Mouse (Mus musculus) naive thymus-derived CD4-positive, alpha-beta T cell, adult 2 months (primary cell): ENCODE results near the gene Olfr1416.
"Not testable (repeated sequence)": the region's sequence is repeated elsewhere in the genome, so short reads cannot be mapped to it uniquely, and the experiment has no call there.

Experiments used
- DNase-seq: peaks from one replicate; pipeline ENCODE4 v3.0.0-alpha.2; 2011; ENCODE audit warnings: low read depth

Gene Olfr1416

DNA sequence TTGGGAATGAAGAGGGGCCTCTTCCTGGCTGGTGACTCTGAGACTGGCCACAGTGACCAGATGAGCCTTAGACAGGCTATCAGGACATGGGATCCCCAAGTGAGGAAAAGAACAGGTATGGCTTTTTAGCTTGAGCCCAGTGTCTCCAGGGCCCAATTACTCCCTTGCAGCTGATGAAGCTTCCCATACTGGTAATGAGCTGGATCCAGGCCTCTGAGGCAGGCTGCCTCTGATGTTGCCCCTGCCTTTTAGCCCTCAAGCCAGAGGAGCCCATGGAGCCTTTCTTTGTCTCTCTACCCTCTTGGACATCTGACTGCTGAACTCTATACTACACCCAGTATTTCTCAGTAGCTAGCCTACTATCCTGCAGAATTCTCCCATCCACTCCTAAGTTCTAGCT is at the start of gene Olfr1416:
Olfr1416 (minus strand) TSS at position 101 of the 400 bp plus-strand sequence.
- DNase-seq, result no peak

DNA sequence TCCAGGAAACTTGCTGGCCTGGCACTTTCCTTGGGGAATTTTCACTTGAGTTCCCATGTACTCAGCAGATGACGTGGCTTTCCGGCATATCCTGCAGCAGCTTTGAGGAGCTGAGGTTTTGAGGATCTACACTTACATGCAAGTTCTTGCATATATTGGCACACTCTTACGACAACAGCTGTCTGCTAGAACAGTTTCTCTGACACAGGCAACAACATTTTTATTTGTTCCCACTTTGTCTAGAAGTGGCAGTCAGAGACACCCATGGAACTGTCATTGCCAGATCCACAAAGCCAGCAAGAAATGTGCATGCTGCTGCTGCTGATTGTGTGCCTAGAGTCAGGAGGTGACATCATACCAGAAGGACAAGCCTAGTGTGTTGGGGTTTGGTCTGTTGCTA is 38.9 kb upstream of the Olfr1416 start:
- no peak for DNase-seq

DNA sequence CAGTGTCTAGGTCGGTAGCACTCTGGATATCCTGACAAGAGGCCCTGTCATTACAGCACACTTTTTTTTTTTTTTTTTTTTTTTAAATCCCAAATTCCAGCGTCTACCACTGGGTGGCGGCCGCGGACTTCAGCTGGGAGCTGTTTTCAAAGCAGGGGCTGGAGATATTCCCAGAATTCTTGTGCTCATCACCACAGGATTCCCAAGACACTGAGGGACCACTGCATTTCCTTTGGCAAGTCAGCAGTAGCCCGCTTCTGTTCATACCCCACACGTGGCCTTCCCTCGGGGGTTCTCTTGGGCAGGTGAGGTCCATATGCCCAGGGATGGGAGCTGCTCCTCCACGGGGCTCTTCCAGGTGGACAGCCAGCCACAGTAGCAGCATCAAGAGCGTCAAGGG is 36.5 kb upstream of the Olfr1416 start:
- DNase-seq, result no peak

DNA sequence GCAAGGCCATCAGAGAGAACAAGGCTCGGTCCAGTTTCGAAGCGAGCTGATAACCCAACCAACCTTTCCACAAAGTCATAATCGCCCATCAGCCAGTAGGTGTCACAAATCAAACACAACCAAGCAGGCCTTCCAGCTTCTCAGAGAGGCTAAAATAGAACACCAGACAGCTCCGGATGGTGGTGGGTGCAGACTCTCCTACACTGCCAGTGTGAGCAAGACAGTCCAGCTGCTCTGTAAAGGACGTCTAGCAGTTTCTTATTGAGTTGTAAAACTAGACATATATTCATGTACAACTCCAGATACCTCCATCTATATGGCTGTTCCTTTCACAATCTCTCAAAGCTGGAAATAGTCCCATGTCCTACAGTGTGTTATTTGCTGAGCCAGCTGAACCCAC is 34.1 kb upstream of the Olfr1416 start:
- no peak for DNase-seq

DNA sequence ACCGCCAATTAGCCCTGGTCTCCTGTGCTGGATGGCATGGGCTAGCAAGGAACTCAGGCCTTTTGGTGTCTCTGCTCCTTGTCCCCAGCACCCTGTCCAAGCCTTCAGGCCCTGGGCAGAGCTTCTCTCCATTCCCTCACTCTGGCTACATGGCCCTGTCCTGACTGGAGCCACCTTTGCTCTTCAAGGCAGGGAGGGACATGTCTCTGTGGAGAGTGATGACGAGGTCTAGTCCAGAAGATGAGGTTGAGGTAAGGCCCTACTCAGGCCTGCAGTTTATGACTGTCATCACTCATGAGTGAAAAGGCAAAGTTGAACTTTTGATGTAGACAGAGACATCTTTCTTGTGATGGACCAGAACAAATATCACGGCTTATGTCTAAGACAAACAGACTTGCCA is 33.6 kb upstream of the Olfr1416 start, which contains the start of gene Olfr1414:
Olfr1414 (minus strand) TSS at position 101 of the 400 bp plus-strand sequence.
- no peak for DNase-seq

DNA sequence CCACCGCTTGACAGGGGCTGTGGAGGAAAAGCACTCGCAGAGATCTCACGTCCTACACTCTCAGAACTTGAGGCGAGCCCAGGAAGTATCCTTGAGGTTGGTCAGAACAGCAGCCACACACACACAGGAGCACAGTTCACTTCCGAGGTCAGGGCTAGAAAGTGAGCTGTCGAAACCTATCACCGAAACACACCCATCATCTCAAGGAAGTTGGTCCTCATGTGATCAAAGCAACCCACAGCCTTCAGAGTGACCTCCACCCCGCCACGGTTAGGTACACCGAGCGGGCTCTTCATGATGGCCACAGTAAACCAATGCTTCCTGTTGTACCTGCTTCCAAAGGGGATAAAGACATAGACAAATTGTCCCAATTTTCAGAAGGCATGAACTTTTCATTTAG is 30.5 kb upstream of the Olfr1416 start:
- no peak for DNase-seq

DNA sequence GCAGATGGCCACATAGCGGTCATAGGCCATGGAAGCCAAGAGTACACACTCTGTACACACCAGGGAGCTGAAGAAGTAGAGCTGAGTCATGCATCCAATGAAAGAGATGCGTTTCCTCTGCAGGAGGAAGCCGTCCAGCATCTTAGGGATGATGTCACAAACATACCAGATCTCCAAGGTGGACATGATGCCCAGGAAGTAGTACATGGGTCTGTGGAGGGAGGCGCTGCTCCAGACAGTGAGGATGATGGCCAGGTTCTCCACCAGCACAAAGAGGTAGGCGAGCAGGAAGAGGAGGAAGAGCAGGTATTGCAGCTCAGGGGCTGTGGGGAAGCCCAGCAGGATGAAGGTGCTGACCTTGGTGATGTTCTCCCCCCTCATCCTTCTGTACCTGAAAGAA is 26.7 kb upstream of the Olfr1416 start:
- not testable (repeated sequence) for DNase-seq

DNA sequence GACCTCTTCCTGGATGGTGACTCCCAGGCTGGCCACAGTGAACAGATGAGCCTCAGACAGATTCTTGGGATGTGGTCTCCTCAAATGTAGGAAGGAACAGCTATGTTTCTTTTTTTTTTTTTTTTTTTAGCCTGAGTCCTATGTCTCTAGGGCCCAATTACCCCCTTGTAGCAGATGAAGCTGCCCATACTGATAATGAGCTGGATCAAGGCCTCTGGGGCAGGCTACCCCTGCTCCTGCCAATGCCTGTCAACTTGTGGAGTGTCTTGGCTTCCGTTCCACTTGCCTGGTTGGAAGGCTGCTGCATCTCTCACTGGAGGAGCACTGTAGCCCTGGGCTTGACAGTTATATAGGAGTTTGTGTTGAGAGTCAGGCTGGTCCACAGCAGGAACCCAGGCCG is 11.1 kb upstream of the Olfr1416 start, which contains the start of gene Olfr1415:
Olfr1415 (minus strand) TSS at position 101 of the 400 bp plus-strand sequence.
- DNase-seq, result no peak

DNA sequence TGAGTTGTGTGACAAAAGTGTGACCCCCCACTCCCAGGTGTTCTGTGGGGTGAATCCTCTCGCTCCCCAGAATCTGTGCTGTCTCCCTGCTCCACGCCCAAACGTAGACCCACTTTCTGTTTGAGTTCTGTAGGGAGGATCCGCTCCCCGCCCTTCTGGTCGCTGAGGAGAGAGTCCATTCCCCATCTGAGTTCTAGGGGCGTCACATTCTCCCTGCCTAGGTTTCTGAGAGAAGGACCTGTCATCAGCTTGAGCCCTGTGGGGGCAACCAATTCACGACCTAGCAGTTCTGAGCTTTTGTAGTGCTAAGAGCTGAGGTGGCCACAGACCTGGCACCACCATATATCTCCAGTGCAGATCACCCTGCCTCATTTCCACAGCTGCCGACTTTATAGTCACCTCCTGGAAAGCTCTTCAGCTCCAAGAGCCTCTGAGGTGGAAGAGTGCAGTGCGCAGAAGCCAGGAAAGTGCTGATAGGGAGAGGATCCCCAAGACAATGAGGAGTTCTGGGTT is 10.8 kb downstream of the Olfr1416 start:
- DNase-seq, result no peak

DNA sequence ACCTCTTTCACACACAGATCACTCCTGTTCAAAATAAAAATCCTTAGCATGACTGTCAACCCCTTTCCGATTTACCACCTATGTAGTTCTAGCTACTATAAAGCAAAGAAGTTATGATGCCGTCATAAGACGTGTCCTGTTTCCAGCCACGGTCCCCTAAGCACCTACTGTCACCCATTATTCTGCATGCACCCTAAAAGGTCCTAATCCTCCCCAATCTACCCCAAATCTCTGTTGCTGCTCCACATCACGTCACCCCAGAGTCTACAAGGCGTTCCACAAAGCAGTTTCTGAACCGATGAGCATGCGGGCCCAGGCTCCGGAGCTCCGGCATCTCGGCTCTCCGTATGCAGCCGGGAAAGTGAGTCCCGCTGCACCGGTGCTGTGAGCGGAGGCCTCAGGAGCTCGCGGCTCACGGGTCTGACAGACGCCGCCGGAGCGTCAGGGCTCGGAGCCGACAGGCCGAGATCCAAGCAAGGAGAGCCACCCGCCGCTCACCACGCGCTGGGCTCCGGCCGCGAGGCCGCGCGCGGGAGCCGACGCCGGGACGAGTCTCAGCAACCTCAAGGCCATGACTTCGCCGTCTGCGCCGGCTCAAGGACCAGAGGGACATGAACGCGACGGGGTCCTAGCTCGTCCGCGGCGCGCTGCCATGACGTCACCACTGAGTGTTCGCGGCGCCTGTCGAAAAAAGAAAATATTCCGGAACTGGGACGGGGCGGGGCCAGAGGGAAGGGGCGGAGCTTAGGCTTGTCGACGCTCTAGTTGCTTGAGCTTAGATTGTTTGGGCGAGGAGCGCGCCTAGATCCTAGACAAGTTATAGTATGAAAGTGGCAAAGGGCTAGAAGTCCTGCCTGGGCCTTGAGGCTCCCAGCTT is 11.5 kb downstream of the Olfr1416 start, which contains the start of gene Ndufa10:
Ndufa10 (minus strand) TSS at position 696 of the 877 bp plus-strand sequence.
- DNase-seq, result peak; percentile 99

DNA sequence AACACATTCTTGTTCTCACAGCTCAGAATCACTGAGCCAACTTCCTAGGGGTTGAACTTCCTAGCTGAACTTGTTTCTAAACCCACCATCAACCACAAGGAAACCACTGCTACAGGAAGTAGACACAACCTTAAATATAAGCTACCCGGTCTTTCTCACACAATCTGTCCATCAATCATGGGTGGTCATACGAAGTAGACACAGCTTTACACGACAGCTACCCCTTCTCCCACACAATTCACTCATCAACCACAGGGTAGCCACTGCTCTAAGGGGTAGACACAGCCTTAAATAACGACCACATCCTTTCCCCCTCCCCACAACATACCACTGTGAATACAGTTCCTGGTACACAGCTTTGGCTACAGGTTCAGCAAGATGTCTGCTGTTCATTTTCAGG is 16.0 kb downstream of the Olfr1416 start:
- peak; percentile 65 for DNase-seq

DNA sequence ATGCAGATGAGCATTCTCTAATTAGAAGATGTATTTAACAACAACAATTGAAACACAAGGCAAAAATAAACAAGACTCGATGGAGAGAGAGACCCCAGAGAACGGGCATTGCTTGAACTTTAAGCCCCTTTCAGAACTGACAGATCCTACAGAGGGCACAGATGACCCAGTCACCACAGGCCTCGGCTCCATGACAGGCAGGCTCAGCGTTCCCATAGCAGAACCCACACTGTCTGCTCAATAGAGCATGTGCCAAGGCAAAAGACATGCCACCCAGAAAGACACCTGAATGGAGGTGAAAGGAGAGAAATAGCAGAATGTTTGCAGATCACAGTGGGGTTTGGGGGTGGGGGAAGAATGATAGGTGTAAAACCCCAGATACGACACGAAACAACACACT is 26.5 kb downstream of the Olfr1416 start:
- no peak for DNase-seq

DNA sequence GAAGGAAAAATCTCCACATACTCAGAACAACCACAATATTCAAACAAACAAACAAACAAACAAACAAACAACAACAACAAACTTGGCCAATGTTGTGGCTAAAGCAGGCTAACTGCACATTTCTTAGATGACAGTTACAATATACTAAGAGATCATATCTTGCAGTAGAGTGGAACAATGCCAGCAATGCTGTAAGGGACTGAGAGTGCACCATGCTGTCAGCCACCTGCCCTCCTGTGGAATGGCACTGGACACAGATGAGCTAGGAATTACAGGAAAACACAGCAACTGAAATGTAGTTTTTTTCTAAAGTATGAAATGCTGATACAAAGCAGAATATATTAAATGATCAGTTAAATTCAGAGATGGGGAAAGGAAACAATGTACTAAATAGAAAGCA is 27.2 kb downstream of the Olfr1416 start:
- DNase-seq, result no peak

DNA sequence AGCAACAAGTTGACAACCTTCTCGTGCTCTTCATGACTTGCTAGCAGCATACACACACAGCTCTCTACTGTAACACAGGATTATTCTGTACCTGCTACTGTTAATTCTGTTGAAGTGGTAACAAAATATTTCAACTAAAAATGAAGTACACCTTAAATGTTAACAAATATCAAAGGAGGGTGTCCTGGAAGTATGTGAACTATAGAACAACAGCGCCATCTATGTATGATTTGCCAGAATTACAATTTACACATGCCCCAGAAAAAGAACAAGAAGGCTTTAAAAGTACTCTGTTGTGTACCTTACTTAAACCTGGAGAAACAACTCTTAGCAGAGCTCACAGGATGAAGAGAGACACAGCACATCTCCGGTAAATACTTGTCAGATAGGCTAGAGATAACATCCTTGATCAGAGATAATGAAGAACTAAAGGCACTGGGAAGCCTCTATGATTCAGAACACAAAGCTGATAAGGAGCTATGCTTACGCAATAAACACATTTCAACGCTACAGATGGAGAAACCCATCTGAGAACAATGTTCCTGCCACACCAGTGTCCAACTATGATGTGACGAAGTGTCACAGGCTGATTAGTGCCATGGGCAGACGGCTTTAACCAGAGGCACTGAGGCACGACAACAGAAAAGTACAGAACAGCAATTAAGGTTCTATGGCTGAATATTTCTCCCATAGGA is 31.0 kb downstream of the Olfr1416 start:
- DNase-seq, result peak; percentile 70

DNA sequence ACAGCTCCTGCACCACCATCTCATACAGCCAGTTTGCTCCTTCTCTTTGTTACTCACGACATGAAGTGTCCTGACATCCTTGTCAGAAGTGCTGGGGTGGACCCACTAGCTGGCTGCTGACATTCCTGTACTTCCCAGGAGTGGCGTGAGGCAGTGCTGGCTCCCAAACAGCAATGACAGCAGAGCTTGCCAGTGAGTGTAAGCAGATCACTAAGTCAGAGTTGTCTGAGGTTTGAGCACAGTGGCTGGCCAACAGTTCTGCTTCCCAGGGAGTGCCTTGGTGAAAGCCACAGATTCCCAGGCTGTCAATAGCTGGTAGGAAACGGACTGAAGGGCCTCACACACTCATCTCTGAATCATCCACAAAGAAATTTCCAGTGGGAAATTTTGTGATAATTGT is 36.6 kb downstream of the Olfr1416 start:
- DNase-seq, result no peak

DNA sequence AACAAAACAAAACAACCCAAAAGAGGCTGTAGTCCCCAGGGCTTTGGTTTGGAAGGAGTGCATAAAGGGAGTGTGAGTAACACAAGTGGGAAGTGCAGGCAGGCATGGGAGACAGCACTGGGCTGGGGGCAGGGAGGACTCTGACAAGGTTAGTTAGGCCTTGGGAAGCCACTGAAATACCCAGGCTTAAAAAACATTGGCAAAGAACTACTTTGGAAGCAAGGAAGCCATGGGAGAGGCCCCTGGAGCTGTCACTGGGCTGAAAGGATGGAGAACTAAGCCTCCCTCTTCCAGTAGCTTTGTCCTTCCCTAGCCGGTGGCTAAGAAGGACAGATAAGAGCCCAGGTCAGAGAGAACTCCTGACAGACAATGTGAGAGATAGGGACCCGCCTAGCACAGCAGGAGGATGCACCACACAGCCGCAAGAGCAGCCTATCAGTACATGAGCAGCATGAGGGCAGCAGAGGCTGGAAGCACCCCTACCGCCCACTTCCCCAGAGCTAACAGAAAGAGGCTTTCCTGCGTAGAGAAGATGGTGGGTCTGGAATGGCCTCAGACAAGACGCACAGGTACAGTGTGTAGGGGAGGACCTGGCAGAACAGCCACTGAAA is 43.4 kb downstream of the Olfr1416 start:
- DNase-seq, result no peak

DNA sequence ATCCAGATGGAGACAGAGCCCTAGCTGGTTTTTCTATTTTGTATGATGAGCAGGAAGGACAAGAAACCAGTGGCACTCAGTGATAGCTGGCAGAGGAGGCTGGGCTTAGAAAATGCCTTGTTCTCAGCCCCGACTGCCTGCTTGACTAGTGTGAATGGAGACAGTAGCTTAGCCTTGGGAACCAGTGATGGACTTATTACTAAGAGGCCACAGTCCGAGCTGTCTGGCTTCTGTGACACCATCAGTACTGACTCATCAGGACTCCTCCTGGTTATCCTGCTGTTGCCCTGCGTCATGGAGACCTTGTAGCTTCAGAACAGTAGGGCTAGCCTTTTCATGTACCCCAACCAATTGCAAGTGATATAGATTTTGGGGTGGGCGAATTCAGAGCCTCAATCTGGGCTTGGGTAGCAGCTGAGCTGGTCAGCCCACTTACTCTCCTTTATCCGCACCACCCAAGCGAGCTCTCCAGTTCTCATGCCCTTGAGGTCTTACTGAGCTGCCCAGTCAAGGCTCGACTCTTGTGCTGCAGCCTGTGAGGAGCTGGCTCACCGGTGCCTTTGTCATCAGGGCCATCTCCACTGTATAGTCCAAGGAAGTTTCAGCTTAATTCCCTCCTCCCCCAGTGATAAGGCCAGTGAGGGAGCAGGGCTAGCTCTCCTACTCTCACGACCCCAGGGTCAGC is 44.7 kb downstream of the Olfr1416 start:
- DNase-seq, result no peak

DNA sequence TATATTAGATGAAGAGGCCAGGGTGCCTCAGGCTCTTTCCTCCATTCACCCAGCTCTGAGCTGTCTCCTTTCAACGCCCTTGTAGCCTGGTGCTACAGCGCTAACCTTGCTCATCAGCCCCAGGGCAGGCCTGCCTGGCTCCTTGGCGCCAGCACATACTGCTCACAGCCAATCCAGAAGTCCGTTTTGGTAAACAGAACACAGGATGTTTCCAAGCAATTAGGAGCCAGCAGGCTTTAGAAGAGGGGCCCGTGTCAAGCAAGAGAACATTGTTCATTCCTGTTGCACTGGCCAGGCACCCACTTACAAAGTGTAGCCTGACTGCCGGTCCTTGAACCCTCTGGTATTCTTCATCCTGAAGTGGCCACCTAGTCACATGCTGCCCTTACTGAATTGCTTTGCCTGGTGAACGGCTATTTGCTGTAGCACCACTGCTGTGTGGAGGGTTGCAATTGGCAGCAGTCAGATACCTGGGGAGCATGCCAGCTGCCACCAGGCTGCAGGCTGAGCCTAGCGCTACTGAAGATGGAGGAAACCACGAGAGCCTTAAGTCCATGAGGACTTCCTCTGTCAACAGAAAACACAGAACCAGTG is 47.1 kb downstream of the Olfr1416 start:
- DNase-seq, result no peak

DNA sequence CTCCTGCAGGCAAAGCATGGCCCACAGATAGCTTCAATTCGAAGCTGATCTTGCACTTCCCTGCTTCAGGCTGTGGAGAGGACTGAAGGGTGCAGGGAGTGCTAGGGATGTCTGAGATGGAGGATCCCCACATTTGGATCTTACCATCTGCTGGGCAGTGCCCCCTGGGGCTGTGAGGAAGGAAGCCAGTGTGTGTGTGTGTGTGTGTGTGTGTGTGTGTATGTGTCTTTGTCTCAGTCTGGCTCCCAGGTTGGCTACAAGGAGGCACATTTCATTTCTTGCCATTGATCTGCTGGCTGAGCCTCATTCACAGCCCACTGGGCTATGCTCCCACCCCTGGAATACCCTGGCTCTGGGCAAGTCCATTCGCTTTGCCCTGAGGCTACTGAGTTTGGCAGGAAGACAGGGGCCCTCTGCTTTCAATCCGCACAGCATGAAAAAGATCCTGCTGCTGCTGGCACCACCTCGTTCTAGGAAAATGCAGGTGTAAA is 48.0 kb downstream of the Olfr1416 start:
- no peak for DNase-seq

DNA sequence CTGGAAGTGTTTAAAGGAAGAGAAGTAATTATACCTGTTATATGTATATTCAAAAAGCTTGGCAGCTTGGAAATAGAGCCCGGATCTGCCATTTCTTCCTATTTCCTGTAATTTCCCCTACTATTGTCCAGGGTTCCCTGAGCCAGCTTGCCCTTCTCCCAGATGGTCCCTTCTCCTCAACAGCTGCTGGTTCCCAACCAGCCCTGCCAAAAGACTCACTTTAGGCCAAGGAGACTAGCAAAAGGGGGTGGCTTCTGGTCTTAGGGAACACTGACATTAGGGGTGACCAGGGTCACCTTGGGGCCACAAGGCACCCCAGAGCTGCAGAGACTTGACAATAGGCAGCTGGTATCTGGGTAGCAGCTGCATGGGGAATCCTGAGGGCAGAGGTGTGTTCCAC is 49.9 kb downstream of the Olfr1416 start:
- DNase-seq, result no peak

DNA sequence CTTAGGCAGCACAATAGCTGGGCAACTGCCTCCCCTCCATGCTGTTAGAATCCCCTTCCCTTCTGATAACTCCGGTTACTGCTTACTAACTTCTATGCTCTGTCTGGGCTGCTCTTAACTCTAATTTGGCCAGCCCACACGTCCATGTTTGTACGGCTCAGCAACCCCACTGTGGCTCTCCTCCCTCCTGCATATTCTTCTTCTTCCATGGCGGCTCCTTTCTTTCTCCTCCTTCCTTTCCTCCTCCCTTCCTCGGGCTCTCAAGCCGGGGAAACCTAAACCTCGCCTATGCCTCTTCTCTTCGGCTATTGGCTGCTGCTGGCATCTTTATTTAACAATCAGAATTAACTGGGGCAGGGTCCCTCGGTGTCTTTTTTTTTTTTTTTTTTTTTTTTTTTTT is 52.1 kb downstream of the Olfr1416 start:
- no peak for DNase-seq
